12 mouse cellular contexts compared by ENCODE assay signal in genomic region chr3:51636700-51637099, GRCm38 (mm10). TPM values are rescaled to one million over a fixed set of nuclear protein-coding genes. Genes with fewer than 3 reads are reported as not detected.
A peak's percentile ranks its signal among the peaks of the same experiment; 100 is the strongest.
DNase-seq lines count a peak whose midpoint lies in the region; ATAC-seq lines count a peak whose summit lies in the region.
"Had no signal": no experiment of that assay in that cellular context is flagged by ENCODE, and none has a peak within 500 bp of the region (broad histone marks: within the 10 kb centered on the region; RNA-seq: fewer than 3 reads in every experiment).

No protein-coding gene starts in this region.

- no peaks in the 10 kb centered on the region for H3K9me3 ChIP-seq in liver, embryonic 12.5 days (replicated peaks)
- no peaks in the 10 kb centered on the region for H3K9me3 ChIP-seq in neural tube, embryonic 15.5 days (replicated peaks)
- H3K9me3 ChIP-seq: heart, embryonic 15.5 days had no signal

- no peak overlapping the region for H3K27ac ChIP-seq in liver, embryonic 12.5 days
- H3K27ac ChIP-seq in neural tube, embryonic 15.5 days (replicated peaks): no peak overlapping the region
- H3K27ac ChIP-seq: heart, embryonic 15.5 days; layer of hippocampus, adult 2 months; midbrain, embryonic 10.5 days had no signal

- H3K27me3 ChIP-seq in liver, embryonic 12.5 days (replicated peaks): no peaks in the 10 kb centered on the region
- H3K27me3 ChIP-seq in neural tube, embryonic 15.5 days (replicated peaks): no peaks in the 10 kb centered on the region
- H3K27me3 ChIP-seq: heart, embryonic 15.5 days had no signal

- WGBS in liver, embryonic 12.5 days (ENCODE audit: insufficient replicate concordance): 55% methylated on average over 20 of the region's 20 CpGs
- WGBS in neural tube, embryonic 15.5 days: 92% methylated on average over 20 of the region's 20 CpGs

- peak overlapping the region; percentile 34 for H3K4me3 ChIP-seq in liver, embryonic 12.5 days
- H3K4me3 ChIP-seq in neural tube, embryonic 15.5 days (replicated peaks): no peak overlapping the region
- H3K4me3 ChIP-seq: heart, embryonic 15.5 days; layer of hippocampus, adult 2 months; midbrain, embryonic 10.5 days had no signal

- ATAC-seq in liver, embryonic 12.5 days: no peak
- no peak for ATAC-seq in neural tube, embryonic 15.5 days (ENCODE audit: low FRiP score)

- H3K4me2 ChIP-seq in liver, embryonic 12.5 days: peak overlapping the region; percentile 33
- H3K4me2 ChIP-seq in neural tube, embryonic 15.5 days: no peak overlapping the region
- H3K4me2 ChIP-seq: heart, embryonic 15.5 days had no signal

- H3K9ac ChIP-seq in liver, embryonic 12.5 days: no peak overlapping the region
- H3K9ac ChIP-seq in neural tube, embryonic 15.5 days (replicated peaks): no peak overlapping the region
- H3K9ac ChIP-seq: heart, embryonic 15.5 days had no signal

- H3K36me3 ChIP-seq in liver, embryonic 12.5 days: no peaks in the 10 kb centered on the region
- no peaks in the 10 kb centered on the region for H3K36me3 ChIP-seq in neural tube, embryonic 15.5 days
- H3K36me3 ChIP-seq: heart, embryonic 15.5 days; midbrain, embryonic 10.5 days had no signal

- intact Hi-C loops in heart, postnatal 36 days (cut with DNase I): no loop called here

- no peaks in the 10 kb centered on the region for H3K4me1 ChIP-seq in liver, embryonic 12.5 days
- no peaks in the 10 kb centered on the region for H3K4me1 ChIP-seq in neural tube, embryonic 15.5 days
- H3K4me1 ChIP-seq: heart, embryonic 15.5 days had no signal

- peak; percentile 92 for DNase-seq in heart, adult 11 months
- no peak for DNase-seq in heart, postnatal 36 days
- peak; percentile 19 to 46 for DNase-seq in CD8-positive naive resting alpha-beta T cell, adult 2 months (ENCODE audit: low read depth in 2 of 2, low spot score in 2 of 2)
- peak; percentile 80 for DNase-seq in naive thymus-derived CD4-positive, alpha-beta T cell, adult 2 months (ENCODE audit: low read depth)
- no peak for DNase-seq in left cerebral cortex, adult 18-20 months (ENCODE audit: low spot score in 2 of 2)
- no peak for DNase-seq in ovary, adult 18-20 months (ENCODE audit: low spot score)
- DNase-seq: adrenal gland, postnatal 25 days had no signal

RNA-seq across cellular contexts. Expression of gene Mgst2, which starts 23.5 kb away (rescaled TPM):
- 1 to 10 TPM in 1 of 2 experiments, not detected in 1; 1.3 TPM for total RNA-seq in heart, postnatal 36 days (2021)
- polyA plus RNA-seq in liver, embryonic 12.5 days (2016; fragmentation: Nextera tagmentation; extraction: Ambion mirVana): 14.7 and 16.5 TPM in 2 replicates
- polyA plus RNA-seq in neural tube, embryonic 15.5 days (2015; fragmentation: Nextera tagmentation; extraction: Ambion mirVana): 0.88 and 9.5 TPM in 2 replicates
- not detected for total RNA-seq in left cerebral cortex, adult 18-20 months (2021)
- total RNA-seq: layer of hippocampus, adult 2 months had no signal

Comparison
In these comparisons a context has a peak if more than half of its experiments do, and no peak if none do; other contexts are left out.
1. DNase-seq: peak in heart, adult 11 months (single experiment), CD8-positive naive resting alpha-beta T cell, adult 2 months (2 of 2) and naive thymus-derived CD4-positive, alpha-beta T cell, adult 2 months (single experiment); none in heart, postnatal 36 days (0 of 2), left cerebral cortex, adult 18-20 months (0 of 2) and ovary, adult 18-20 months (single experiment).